Mouse (Mus musculus) lung, adult 2 months (tissue): ENCODE results near the gene Snx29.

Source experiments
- CTCF ChIP-seq: fragments of 200-500 bp; IDR thresholded peaks from 2 replicates; pipeline ENCODE4 v1.5.1; 2011; ENCODE audit warnings: mild to moderate bottlenecking, low read length, control low read depth; ENCODE audit not compliant: insufficient read depth
- POLR2A ChIP-seq: fragments of 200-500 bp; IDR thresholded peaks from 2 replicates; pipeline ENCODE4 v1.6.1; 2011; ENCODE audit warnings: low read depth, mild to moderate bottlenecking, control low read depth, low read length, borderline replicate concordance; ENCODE audit errors: extremely low read depth

GRCm38 (mm10) chr16:11429784-11430183 lies 107.1 kb downstream of the Snx29 start:
- TF ChIP-seq CTCF = no peak
- no peak for TF ChIP-seq POLR2A
